Mouse (Mus musculus) lung, adult 18-20 months (tissue): Measurements from ENCODE around the gene Acot3.
A peak's percentile ranks its signal among the peaks of the same experiment; 100 is the strongest.
"Not testable (repeated sequence)": the region's sequence is repeated elsewhere in the genome, so short reads cannot be mapped to it uniquely, and the experiment has no call there.

Experiments used
- DNase-seq, 2 experiments: peaks; one replicate each; pipeline ENCODE4 v3.0.0; 2022; ENCODE audit warnings: mixed read lengths in 2 of 2

The Acot3 gene

GRCm38 (mm10) chr12:84044045-84044444, 7.9 kb upstream of the Acot3 start:
- DNase-seq: no peak

- DNase-seq: no peak
Measured at GRCm38 (mm10) chr12:84046906-84047305, 5.0 kb upstream of the Acot3 start.

- not testable (repeated sequence) for DNase-seq
Measured at GRCm38 (mm10) chr12:84050744-84051143, 1.2 kb upstream of the Acot3 start.

- no peak for DNase-seq
Measured at GRCm38 (mm10) chr12:84052609-84053008, 665 bp downstream of the Acot3 start.

GRCm38 (mm10) chr12:84053173-84053572, 1.2 kb downstream of the Acot3 start:
- no peak for DNase-seq

- DNase-seq: no peak
Measured at GRCm38 (mm10) chr12:84053679-84054391, 1.9 kb downstream of the Acot3 start.

- peak in 1 of 2 experiments; percentile 4 for DNase-seq
Measured at GRCm38 (mm10) chr12:84060946-84061345, 9.0 kb downstream of the Acot3 start.

- DNase-seq: no peak
Measured at GRCm38 (mm10) chr12:84062336-84062735, 10.4 kb downstream of the Acot3 start.

- DNase-seq: peak in 1 of 2 experiments; percentile 9
Measured at GRCm38 (mm10) chr12:84063228-84063627, 11.3 kb downstream of the Acot3 start.

GRCm38 (mm10) chr12:84063833-84064232, 11.9 kb downstream of the Acot3 start:
- DNase-seq: no peak

GRCm38 (mm10) chr12:84064621-84065020, 12.7 kb downstream of the Acot3 start:
- DNase-seq: no peak

GRCm38 (mm10) chr12:84067752-84068151, 15.8 kb downstream of the Acot3 start:
- DNase-seq: no peak

- no peak for DNase-seq
Measured at GRCm38 (mm10) chr12:84068296-84068695, 16.4 kb downstream of the Acot3 start.

GRCm38 (mm10) chr12:84068986-84069385, 17.0 kb downstream of the Acot3 start, which contains the start of gene Acot5:
TSS of gene Acot5 (plus strand) at chr12:84069325.
- no peak for DNase-seq

GRCm38 (mm10) chr12:84069582-84069981, 17.6 kb downstream of the Acot3 start:
- DNase-seq: peak; percentile 23 to 27

GRCm38 (mm10) chr12:84071696-84072095, 19.8 kb downstream of the Acot3 start:
- DNase-seq: no peak

- no peak for DNase-seq
Measured at GRCm38 (mm10) chr12:84077371-84077990, 25.5 kb downstream of the Acot3 start.

- no peak for DNase-seq
Measured at GRCm38 (mm10) chr12:84083842-84084241, 31.9 kb downstream of the Acot3 start.

GRCm38 (mm10) chr12:84084581-84084980, 32.6 kb downstream of the Acot3 start:
- no peak for DNase-seq

- not testable (repeated sequence) for DNase-seq
Measured at GRCm38 (mm10) chr12:84094666-84095065, 42.7 kb downstream of the Acot3 start.

- DNase-seq: no peak
Measured at GRCm38 (mm10) chr12:84099605-84100004, 47.7 kb downstream of the Acot3 start.

GRCm38 (mm10) chr12:84100071-84100470, 48.1 kb downstream of the Acot3 start:
- no peak for DNase-seq

GRCm38 (mm10) chr12:84100604-84101492, 48.9 kb downstream of the Acot3 start, which contains the start of gene Acot6:
TSS of gene Acot6 (plus strand) at chr12:84100654.
- DNase-seq: peak; percentile 28 to 33
